Mouse (Mus musculus) retina, adult 2 months (tissue): ENCODE results near the gene Nln.

Experiments
- DNase-seq: peaks from one replicate; pipeline ENCODE4 v3.0.0-alpha.2; 2012; ENCODE audit warnings: low read depth, low spot score

Gene Nln

DNA sequence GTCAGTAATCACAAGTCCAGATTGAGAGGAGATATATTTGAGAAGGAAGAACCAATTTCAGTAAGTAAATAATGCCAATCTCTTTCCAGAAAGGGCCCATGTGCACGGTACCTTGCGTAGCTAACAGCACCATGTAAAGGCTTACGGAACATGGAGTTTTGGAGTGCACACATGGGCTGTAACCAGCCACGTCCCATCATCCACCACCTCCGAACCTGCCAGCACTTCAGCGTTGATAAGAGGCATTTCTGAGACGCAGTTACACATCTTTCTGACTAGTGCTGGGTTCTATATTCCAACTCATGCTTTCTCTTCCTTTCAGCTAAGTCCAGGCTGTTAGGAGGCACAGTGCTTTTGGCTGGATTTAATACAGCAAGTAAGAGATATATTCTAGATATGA, 12.2 kb downstream of the Nln start:
- no peak for DNase-seq

- no peak for DNase-seq
These were observed 13.5 kb downstream of the Nln start for GRCm38 (mm10) chr13:104095955-104096354.

GRCm38 (mm10) chr13:104094531-104095385, 14.7 kb downstream of the Nln start:
- DNase-seq = no peak

DNA sequence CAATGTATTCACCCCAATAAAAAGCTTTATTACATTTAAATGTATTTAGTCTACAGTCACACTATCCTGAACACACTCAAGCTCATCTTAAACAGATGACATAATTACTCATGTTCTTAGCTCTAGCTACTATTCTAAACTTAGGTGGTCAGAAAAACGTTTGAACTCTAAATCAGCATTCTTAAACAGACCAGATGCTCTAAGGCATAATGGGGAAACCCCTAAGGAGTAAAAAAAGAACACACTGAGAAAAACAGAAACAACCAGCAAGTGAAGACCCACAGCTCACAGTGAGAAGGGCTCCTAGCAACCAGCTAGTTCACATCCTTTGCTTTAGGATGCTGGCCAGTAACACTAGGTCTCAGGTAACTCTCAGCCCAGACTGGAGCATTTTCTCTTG, 17.7 kb downstream of the Nln start:
- DNase-seq = no peak

DNA sequence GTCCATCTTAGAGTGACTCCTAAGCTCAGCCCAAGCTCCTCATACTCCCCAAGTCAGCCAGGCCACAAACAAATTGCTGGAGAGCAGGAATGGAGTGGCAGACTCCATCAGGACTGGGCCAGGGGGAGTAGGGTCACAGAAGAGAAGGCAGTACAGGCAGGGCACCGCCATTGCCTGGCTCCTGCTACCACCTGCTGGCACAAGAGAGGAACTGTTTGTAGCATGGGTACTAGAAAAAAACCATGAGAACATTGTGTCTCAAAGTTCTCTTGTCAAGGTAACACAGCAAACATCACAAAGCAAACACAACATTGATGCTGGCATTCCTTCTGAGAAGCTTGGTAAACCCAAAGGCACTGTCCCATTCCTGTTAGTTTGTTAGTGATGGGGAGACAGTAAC, 20.0 kb downstream of the Nln start:
- peak; percentile 33 for DNase-seq

DNA sequence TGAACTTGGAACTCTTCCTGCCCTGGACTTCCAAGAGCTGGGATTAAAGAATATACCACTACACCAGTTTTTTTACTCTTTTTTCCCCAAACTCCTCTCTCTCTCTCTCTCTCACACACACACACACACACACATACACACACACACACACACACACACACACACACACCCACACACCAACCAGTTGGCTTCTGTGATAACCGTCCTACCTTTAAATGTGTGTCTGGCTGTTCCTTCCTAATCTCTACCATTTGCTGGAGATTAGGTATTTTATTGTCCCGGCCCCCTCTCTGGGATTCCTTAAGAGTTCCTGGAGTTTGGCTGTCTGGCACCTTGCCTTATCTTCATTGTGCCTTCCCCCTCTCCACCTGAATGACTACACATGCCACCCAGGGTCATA, 24.8 kb downstream of the Nln start:
- no peak for DNase-seq

- DNase-seq = no peak
These were observed 26.9 kb downstream of the Nln start for GRCm38 (mm10) chr13:104082504-104082903.

DNA sequence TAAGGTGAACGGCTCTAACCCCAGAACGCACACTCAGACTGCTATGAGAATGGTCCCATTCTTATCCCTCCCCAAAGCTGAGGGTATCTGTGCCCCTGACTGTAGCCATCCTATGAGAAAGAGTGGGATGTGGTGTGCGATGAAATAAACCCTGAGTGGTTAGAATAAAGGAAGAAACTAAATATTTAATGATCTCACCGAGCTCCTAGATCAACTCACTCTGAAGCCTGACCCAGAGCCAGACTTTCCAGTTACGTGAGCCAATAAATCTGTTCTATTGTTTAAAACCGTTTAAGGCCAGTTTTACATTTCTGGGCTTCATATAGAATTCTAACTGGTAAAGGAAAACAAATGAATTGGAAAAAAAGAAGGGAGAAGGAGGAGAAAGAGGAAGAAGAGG, 32.4 kb downstream of the Nln start:
- no peak for DNase-seq

DNA sequence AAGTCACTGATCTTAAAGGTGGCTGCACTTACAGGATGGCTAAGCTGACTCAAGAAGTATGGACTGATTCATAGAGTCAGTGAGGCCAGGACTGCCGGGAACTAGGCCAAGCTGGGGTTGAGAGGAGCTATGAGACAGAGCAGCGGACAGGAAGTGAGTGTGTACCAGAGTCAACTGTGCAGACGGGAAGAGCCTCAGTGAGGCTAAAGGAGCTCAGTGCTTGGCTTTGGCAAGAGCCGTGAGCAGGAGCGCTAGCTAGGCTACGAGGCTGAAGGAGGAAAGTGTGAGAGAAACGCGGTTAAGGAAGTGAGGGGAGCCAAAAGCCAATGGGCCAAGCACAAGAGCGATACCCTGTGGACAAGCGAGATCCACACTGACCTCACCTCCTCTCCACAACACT, 34.7 kb downstream of the Nln start:
- no peak for DNase-seq

GRCm38 (mm10) chr13:104074230-104074629, 35.2 kb downstream of the Nln start:
- no peak for DNase-seq

- DNase-seq = no peak
These were observed 37.1 kb downstream of the Nln start for GRCm38 (mm10) chr13:104072351-104072750.

GRCm38 (mm10) chr13:104070703-104071102, 38.7 kb downstream of the Nln start:
- no peak for DNase-seq

GRCm38 (mm10) chr13:104069216-104069615, 40.2 kb downstream of the Nln start:
- no peak for DNase-seq

DNA sequence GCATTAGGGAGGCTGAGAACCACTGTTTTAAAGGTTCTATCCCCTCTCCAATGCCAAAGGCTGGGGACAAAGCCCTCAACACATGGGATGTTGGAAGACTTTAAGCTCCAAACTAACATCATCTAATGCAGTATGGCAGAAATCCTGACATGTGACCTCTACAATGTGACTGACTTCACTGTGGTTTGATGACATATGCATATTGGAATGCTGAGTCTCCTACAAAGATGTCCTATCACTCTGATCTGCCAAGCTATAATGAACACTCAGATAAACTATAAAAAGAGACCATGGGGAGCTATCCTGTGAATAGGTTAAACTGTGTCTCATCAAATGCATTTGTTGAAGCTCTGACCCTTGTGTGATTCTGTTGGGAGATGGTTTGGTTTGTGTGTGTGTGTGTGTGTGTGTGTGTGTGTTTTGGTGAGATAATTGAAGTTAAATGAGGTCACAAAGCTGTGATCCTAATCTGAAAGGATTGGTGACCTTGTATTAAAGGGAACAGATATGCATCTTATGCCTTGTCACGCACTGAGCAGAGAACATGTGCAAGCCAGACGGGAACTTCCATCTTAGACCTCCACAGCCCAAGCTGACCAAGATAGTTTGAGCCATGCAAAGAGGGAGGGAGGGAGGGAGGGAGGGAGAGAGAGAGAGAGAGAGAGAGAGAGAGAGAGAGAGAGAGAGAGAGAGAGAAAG, 43.6 kb downstream of the Nln start:
- DNase-seq = no peak

GRCm38 (mm10) chr13:104063061-104063460, 46.4 kb downstream of the Nln start:
- no peak for DNase-seq

GRCm38 (mm10) chr13:104061975-104062750, 47.3 kb downstream of the Nln start:
- no peak for DNase-seq

DNA sequence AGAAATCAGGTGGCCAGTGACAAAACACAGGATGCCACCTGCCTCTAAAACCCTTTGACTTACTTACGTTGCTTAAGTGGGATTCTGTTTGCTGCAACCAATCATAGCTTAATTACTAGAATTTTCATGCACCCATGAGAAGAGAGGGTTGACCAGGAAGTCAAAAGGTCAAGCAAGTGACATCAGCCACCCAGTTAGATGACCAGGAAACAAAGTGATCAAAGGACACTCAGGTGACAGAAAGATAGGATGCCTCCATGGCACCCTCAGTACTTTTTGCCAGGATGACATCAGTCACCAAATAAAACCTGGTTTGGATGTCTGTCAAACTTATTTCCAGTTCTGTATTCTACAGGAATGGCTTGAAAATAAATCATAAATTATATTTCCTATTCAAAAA, 49.2 kb downstream of the Nln start:
- no peak for DNase-seq

GRCm38 (mm10) chr13:104059536-104059935, 49.9 kb downstream of the Nln start:
- DNase-seq = no peak

DNA sequence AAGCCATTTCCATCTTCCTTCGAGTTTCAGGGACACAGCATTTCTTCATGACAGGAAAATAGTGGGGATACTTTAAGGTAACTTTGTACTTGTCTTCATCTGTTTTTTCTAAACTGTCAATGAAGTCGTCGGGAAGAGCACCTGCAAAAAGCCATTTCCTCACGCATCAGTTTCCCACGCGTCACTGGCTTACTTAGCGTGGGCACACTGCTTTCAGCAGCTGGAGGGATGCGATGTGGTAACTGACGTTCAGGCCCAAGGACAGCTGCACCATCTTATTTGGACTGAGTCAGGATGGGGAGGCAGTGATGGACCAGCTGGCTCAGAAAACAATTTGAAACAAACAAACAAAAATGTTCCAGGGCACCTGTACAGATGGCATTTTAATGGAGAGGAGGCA, 50.7 kb downstream of the Nln start:
- no peak for DNase-seq

DNA sequence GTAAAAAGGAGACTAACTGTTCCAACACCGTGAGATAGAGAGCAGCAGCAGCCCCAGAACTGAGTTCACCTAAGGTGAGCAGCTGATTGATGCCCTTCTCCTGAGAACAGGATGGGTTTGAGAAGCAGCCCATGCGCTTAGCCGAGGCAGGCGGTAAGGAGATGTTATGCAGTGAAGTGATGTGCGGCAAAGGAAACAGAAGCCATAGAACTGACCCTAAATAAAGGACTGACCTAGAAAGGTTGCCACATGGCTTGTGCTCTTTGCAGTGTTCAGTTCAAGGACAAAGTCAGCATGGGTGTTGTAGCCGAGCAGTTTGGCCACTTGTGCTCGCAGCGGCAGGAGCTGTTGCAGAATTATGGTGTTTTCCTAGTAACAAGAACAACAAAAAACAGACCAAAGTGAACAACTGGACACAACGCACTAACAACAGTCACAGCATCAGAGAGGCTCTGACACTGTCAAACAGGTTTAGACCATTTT, 57.1 kb downstream of the Nln start:
- no peak for DNase-seq

DNA sequence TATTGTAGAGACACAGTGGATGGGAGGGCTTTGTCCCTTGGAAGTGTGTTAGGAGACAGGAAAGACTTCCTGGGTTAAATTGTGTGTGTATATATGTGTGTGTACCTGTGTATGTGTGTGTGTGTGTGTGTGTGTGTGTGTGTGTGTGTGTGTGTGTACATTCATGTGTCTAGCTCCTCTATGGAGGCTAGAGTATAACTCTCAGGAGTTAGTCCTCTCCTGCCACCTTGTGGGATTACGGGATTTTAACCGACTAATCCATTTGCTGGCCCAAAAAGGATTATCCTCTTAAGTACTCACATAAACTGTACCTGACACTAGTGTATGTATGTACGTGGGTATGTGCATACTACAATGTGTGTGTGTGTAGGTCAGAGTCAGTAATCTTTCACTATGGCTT, 60.6 kb downstream of the Nln start:
- peak; percentile 91 for DNase-seq

- DNase-seq = no peak
These were observed 64.3 kb downstream of the Nln start for GRCm38 (mm10) chr13:104045108-104045507.
